In genomic region chr7:6787000-6787399, GRCm38 (mm10) we compare ENCODE assay signal across 21 mouse cellular contexts. TPM values are rescaled to one million over a fixed set of nuclear protein-coding genes. Genes with fewer than 3 reads are reported as not detected.
DNase-seq lines count a peak whose midpoint lies in the region; ATAC-seq and TF ChIP-seq lines count a peak whose summit lies in the region.
"Had no signal": no experiment of that assay in that cellular context is flagged by ENCODE, and none has a peak within 500 bp of the region (broad histone marks: within the 10 kb centered on the region; RNA-seq: fewer than 3 reads in every experiment).

No protein-coding gene starts in this region.

- no peaks in the 10 kb centered on the region for H3K36me3 ChIP-seq in kidney, adult 2 months (ENCODE audit: control insufficient read depth, insufficient read depth, low read length)
- H3K36me3 ChIP-seq in lung, postnatal 0 days (ENCODE audit: insufficient read depth, low read length): no peaks in the 10 kb centered on the region
- no peaks in the 10 kb centered on the region for H3K36me3 ChIP-seq in embryonic facial prominence, embryonic 13.5 days
- H3K36me3 ChIP-seq: forebrain, embryonic 15.5 days; heart, embryonic 10.5 days; hindbrain, embryonic 13.5 days had no signal

- peak; percentile 28 for DNase-seq in kidney, adult 2 months
- DNase-seq in kidney, postnatal 25 days: no peak
- DNase-seq in lung, postnatal 0 days (ENCODE audit: low spot score): peak; percentile 39
- DNase-seq in lung, postnatal 4 days: no peak
- DNase-seq in gastrocnemius, postnatal 4 days (ENCODE audit: low spot score in 2 of 2): no peak
- DNase-seq: adrenal gland, postnatal 25 days; cerebellum, adult 18-20 months; cerebellum, adult 9-11 months; cerebellum, postnatal 36 days; gastrocnemius, postnatal 25 days; heart, adult 18-20 months; heart, postnatal 14 days had no signal

- H3K4me1 ChIP-seq in kidney, adult 2 months (ENCODE audit: control insufficient read depth, insufficient read depth, low read length): no peaks in the 10 kb centered on the region
- peaks cover 10% of the 10 kb centered on the region; the same call in 1 of the 2 replicates for H3K4me1 ChIP-seq in lung, postnatal 0 days (ENCODE audit: insufficient read depth, low read depth, low read length)
- peaks cover 26% of the 10 kb centered on the region for H3K4me1 ChIP-seq in embryonic facial prominence, embryonic 13.5 days

- no peak for TF ChIP-seq CTCF in kidney, adult 2 months (conservative IDR thresholded peaks at IDR 0.05; ENCODE audit: insufficient read depth, insufficient read length, low read depth, low read length)
- TF ChIP-seq CTCF in lung, postnatal 0 days (IDR thresholded peaks at IDR 0.05): no peak

- no peak overlapping the region for H3K27ac ChIP-seq in kidney, adult 2 months (ENCODE audit: insufficient read depth, low read depth, low read length)
- H3K27ac ChIP-seq in lung, postnatal 0 days (ENCODE audit: low read length): no peak overlapping the region
- H3K27ac ChIP-seq in embryonic facial prominence, embryonic 13.5 days: 0 out of 2 replicates have a peak overlapping the region, but pooled peaks have one; percentile 66
- H3K27ac ChIP-seq: forebrain, embryonic 15.5 days; hindbrain, embryonic 13.5 days; hindbrain, postnatal 0 days had no signal

- H3K4me2 ChIP-seq in lung, postnatal 0 days (replicated peaks; ENCODE audit: low read depth, low read length): no peak overlapping the region
- H3K4me2 ChIP-seq in embryonic facial prominence, embryonic 13.5 days: no peak overlapping the region
- H3K4me2 ChIP-seq: forebrain, embryonic 15.5 days; hindbrain, embryonic 13.5 days had no signal

- WGBS in kidney, adult 2 months: 50% methylated on average over 2 of the region's 2 CpGs
- WGBS in lung, postnatal 0 days: 40% methylated on average over 2 of the region's 2 CpGs
- WGBS in embryonic facial prominence, embryonic 13.5 days: 78% methylated on average over 2 of the region's 2 CpGs

- H3K4me3 ChIP-seq in kidney, adult 2 months (ENCODE audit: insufficient read depth, low read depth, low read length): no peak overlapping the region
- no peak overlapping the region for H3K4me3 ChIP-seq in lung, postnatal 0 days (ENCODE audit: low read depth, low read length)
- no peak overlapping the region for H3K4me3 ChIP-seq in embryonic facial prominence, embryonic 13.5 days
- H3K4me3 ChIP-seq: forebrain, embryonic 15.5 days; heart, embryonic 10.5 days; hindbrain, embryonic 13.5 days had no signal

- TF ChIP-seq POLR2A in kidney, adult 2 months (IDR thresholded peaks at IDR 0.05; ENCODE audit: low read depth, low read length): no peak

- TF ChIP-seq EP300 in lung, postnatal 0 days (IDR thresholded peaks at IDR 0.05): peak; percentile 79

- no peaks in the 10 kb centered on the region for H3K27me3 ChIP-seq in kidney, adult 2 months (replicated peaks; ENCODE audit: control insufficient read depth, insufficient read depth, low read length)
- H3K27me3 ChIP-seq in lung, postnatal 0 days (replicated peaks; ENCODE audit: insufficient read depth, low read length): no peaks in the 10 kb centered on the region
- no peaks in the 10 kb centered on the region for H3K27me3 ChIP-seq in embryonic facial prominence, embryonic 13.5 days
- H3K27me3 ChIP-seq: CH12.LX; forebrain, embryonic 15.5 days; hindbrain, embryonic 13.5 days; Patski had no signal

- peak; percentile 60 for ATAC-seq in lung, postnatal 0 days
- ATAC-seq in embryonic facial prominence, embryonic 13.5 days (ENCODE audit: insufficient number of reproducible peaks, insufficient read depth, low FRiP score, low TSS enrichment, low read depth): no peak
- ATAC-seq: activated CD4-positive, CD25-positive, alpha-beta regulatory T cell, adult 4 months; forebrain, embryonic 15.5 days; hindbrain, postnatal 0 days; Patski had no signal

- no peak overlapping the region for H3K9ac ChIP-seq in lung, postnatal 0 days (replicated peaks; ENCODE audit: low read depth)
- no peak overlapping the region for H3K9ac ChIP-seq in embryonic facial prominence, embryonic 13.5 days
- H3K9ac ChIP-seq: forebrain, embryonic 15.5 days; hindbrain, embryonic 13.5 days had no signal

- no peaks in the 10 kb centered on the region for H3K9me3 ChIP-seq in lung, postnatal 0 days (ENCODE audit: low read length)
- no peaks in the 10 kb centered on the region for H3K9me3 ChIP-seq in embryonic facial prominence, embryonic 13.5 days
- H3K9me3 ChIP-seq: forebrain, embryonic 15.5 days; heart, embryonic 10.5 days; hindbrain, embryonic 13.5 days had no signal

RNA-seq across cellular contexts. Expression of gene Usp29, which starts 56.6 kb away (rescaled TPM):
- polyA plus RNA-seq in kidney, adult 2 months (2012; rRNA removed): 0.10 and 0.17 TPM in 2 replicates
- polyA plus RNA-seq in lung, postnatal 0 days (2015; fragmentation: Nextera tagmentation; extraction: Ambion mirVana): 0.71 and 1.1 TPM in 2 replicates
- 9.6 and 11.3 TPM in 2 replicates for polyA plus RNA-seq in embryonic facial prominence, embryonic 13.5 days (2015; fragmentation: Nextera tagmentation; extraction: Ambion mirVana)
- 10 to 100 TPM; 26.6 to 33.7 TPM for total RNA-seq in gastrocnemius, postnatal 4 days (2021)
- total RNA-seq: CH12.LX; heart, adult 18-20 months had no signal
- polyA plus RNA-seq: activated CD4-positive, CD25-positive, alpha-beta regulatory T cell, adult 4 months had no signal

RNA-seq across cellular contexts. Expression of gene Peg3, which starts 56.8 kb away (rescaled TPM):
- polyA plus RNA-seq in kidney, adult 2 months (2012; rRNA removed): 5.6 and 5.7 TPM in 2 replicates
- 49.7 and 55.1 TPM in 2 replicates for polyA plus RNA-seq in lung, postnatal 0 days (2015; fragmentation: Nextera tagmentation; extraction: Ambion mirVana)
- 159 and 180 TPM in 2 replicates for polyA plus RNA-seq in embryonic facial prominence, embryonic 13.5 days (2015; fragmentation: Nextera tagmentation; extraction: Ambion mirVana)
- 100 to 1,000 TPM; 567 to 584 TPM for total RNA-seq in gastrocnemius, postnatal 4 days (2021)
- total RNA-seq: CH12.LX; hematopoietic stem cell, adult 5-6 weeks had no signal
- polyA plus RNA-seq: activated CD4-positive, CD25-positive, alpha-beta regulatory T cell, adult 4 months had no signal

Comparison
In these comparisons a context has a peak if more than half of its experiments do, and no peak if none do; other contexts are left out.
1. DNase-seq: peak in kidney, adult 2 months (single experiment) and lung, postnatal 0 days (single experiment); none in kidney, postnatal 25 days (0 of 2), lung, postnatal 4 days (0 of 2) and gastrocnemius, postnatal 4 days (0 of 2).